Mouse (Mus musculus) cortical plate, adult 2 months (tissue): ENCODE results near the gene Zfp784.

Experiments
- CTCF ChIP-seq: fragments of 200-500 bp; IDR thresholded peaks from 2 replicates; pipeline ENCODE4 v1.5.1; 2011; ENCODE audit warnings: mild to moderate bottlenecking, control low read depth, low read length; ENCODE audit not compliant: insufficient read depth; ENCODE audit errors: extremely low read depth
- POLR2A ChIP-seq: fragments of 200-500 bp; IDR thresholded peaks from 2 replicates; pipeline ENCODE4 v1.6.1; 2011; ENCODE audit warnings: mild to moderate bottlenecking, low read length, control low read depth; ENCODE audit not compliant: insufficient read depth; ENCODE audit errors: extremely low read depth

GRCm38 (mm10) chr7:5087886-5088285 lies 49.6 kb upstream of the Zfp784 start:
- TF ChIP-seq CTCF (no peak), POLR2A (no peak)
